Mouse (Mus musculus) kidney, adult 2 months (tissue): ENCODE data around the gene Prkar2b.

ENCODE experiments used
- CTCF ChIP-seq: fragments of 200-500 bp; conservative IDR thresholded peaks from 2 replicates; pipeline ENCODE4 v1.5.1; 2011; ENCODE audit warnings: low read depth, mild to moderate bottlenecking, control low read depth, low read length, moderate library complexity, mixed read lengths; ENCODE audit not compliant: insufficient read depth, insufficient read length
- POLR2A ChIP-seq: fragments of 200-500 bp; IDR thresholded peaks from one replicate; pipeline ENCODE4 v1.6.1; 2011; ENCODE audit warnings: low read depth, low read length, control low read depth

GRCm38 (mm10) chr12:31984206-31984605 lies 76.9 kb downstream of the Prkar2b start:
- TF ChIP-seq CTCF = no peak
- TF ChIP-seq POLR2A = no peak
